Mouse (Mus musculus): ENCODE data around the gene Bcam. TPM values are rescaled to one million over a fixed set of nuclear protein-coding genes. Genes with fewer than 3 reads are reported as not detected.

Bcam gene
- polyA plus RNA-seq, 1 experiment from 2014 or later, result 9.3 TPM

- no peak overlapping the region for H3K4me3 ChIP-seq (ENCODE audit: low read depth, low read length)
Measured at GRCm38 (mm10) chr7:19751070-19751383, 19.8 kb downstream of the Bcam start.

DNA sequence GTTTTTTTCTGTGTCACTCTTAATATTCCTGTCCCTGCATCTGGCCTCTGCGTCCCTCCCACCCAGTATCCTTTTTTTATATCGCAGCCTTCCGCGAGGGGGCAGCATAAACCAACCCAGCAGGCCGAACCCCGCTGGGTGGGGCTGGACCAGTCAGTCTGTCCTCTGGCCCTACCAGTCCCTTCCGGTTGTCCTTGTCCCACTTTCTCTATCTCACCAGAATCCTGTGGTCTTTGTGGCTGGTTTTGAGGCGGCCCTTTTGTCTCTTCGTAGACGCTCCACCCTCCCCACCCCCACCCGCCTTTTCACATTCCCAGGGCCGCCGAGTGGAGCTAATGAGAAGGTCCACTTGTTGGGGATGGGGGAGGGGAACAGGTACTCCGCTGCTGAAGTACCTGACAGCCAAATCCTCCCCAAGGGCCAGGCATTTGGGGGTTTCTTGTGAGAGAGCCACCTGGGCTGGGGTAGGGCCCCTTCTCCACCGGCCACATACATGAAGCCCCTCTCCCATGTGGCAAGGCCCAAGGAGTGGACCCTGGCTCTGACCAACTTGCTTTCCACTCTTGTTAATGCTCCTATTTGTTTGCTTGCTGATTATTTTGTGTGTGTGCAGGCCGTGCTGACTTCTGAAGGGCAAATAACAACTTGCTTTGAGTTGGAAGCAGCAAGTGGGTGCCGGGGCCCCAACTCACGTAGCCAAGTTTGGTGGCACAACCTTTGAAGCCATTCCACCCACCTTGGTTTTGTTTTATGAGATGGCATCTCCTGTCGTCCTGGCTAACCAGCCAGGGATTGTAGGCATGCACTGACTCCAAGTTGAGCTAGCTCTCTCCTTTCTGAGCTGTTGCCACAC is 20.4 kb downstream of the Bcam start, which contains the start of gene Nectin2:
Gene Nectin2 (minus strand): TSS at position 267 of the 853 bp plus-strand sequence.
- peak; percentile 57 for ATAC-seq (ENCODE audit: low read depth)
- Histone ChIP-seq H3K36me3 (ENCODE audit: control insufficient read depth, insufficient read depth, low read length) (no peaks in the 10 kb centered on the region), H3K27ac (ENCODE audit: low read depth, low read length) (peak within 1 kb of the TSS; percentile 78), H3K4me2 (ENCODE audit: low read depth, low read length) (peak within 1 kb of the TSS; percentile 68), H3K9ac (replicated peaks; ENCODE audit: low read depth, low read length) (peak within 1 kb of the TSS; percentile 86), H3K4me3 (ENCODE audit: low read depth, low read length) (peak within 1 kb of the TSS; percentile 82), H3K9me3 (ENCODE audit: control insufficient read depth, low read length) (no peaks in the 10 kb centered on the region), H3K27me3 (ENCODE audit: control insufficient read depth, insufficient read depth, low read length) (no peaks in the 10 kb centered on the region), H3K4me1 (ENCODE audit: control insufficient read depth, insufficient read depth, low read length) (peaks cover 19% of the 10 kb centered on the region)
- 17% methylated on average over 19 of the region's 19 CpGs for WGBS

More at GRCm38 (mm10) chr7:19751070-19751383, 19.8 kb downstream of the Bcam start:
- no peaks in the 10 kb centered on the region for H3K36me3 ChIP-seq (ENCODE audit: control insufficient read depth, insufficient read depth, low read length)
- 56% methylated on average over 4 of the region's 4 CpGs for WGBS
- no peak overlapping the region for H3K27ac ChIP-seq (ENCODE audit: low read depth, low read length)
- no peak for ATAC-seq (ENCODE audit: low read depth)
- no peaks in the 10 kb centered on the region for H3K27me3 ChIP-seq (ENCODE audit: control insufficient read depth, insufficient read depth, low read length)
- H3K4me1 ChIP-seq (ENCODE audit: control insufficient read depth, insufficient read depth, low read length), result peaks cover 19% of the 10 kb centered on the region
- no peak overlapping the region for H3K4me2 ChIP-seq (ENCODE audit: low read depth, low read length)
- H3K9me3 ChIP-seq (ENCODE audit: control insufficient read depth, low read length), result no peaks in the 10 kb centered on the region
- H3K9ac ChIP-seq (replicated peaks; ENCODE audit: low read depth, low read length), result no peak overlapping the region

DNA sequence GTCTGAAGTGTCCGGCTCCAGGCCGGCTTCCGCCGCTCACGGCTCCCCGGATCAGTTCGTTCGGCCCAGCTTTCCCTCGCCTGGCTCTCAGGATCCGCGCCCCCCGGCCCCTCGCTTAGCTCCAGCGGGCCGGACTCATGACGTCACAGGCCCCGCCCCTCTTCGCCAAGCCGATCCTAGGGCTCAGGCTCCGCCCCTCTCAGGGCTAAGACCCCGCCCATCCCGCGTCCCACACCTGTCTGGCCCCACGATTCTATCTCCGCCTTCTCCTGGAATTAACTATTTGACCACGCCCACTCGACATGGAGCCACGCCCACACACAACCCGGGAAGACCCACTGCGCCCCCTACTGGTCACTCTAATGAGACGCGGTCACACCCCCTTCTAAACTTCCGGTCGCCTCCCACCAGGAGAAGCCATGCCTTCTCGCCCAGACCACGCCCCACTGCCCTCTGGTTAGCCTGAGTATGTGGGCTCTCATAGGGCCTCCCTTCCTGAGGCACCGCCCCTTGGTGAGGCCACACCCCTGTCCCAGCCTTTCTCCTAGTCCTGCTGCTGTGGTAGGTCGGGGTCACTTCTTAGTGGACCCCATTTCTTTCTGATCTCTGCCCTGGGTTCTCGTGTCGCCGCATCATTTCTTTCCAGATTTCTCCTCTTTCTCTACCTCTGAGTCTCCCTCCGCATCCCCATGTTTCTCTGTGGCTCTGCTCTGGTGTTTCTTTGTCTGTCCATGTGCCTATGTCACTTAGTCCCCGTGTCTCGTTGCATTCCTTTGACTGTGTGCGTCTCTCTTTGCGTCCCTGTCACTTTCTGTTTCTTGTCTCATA is 21.2 kb downstream of the Bcam start:
- ATAC-seq (ENCODE audit: low read depth), result peak; percentile 93

GRCm38 (mm10) chr7:19748219-19749195 is 22.3 kb downstream of the Bcam start:
- peak overlapping the region; percentile 78 for H3K27ac ChIP-seq (ENCODE audit: low read depth, low read length)
- peak; percentile 35 for ATAC-seq (ENCODE audit: low read depth)
- H3K36me3 ChIP-seq (ENCODE audit: control insufficient read depth, insufficient read depth, low read length), result 0 out of 2 replicates have a peak, but pooled peaks cover 3% of the 10 kb centered on the region
- no peaks in the 10 kb centered on the region for H3K9me3 ChIP-seq (ENCODE audit: control insufficient read depth, low read length)
- H3K9ac ChIP-seq (replicated peaks; ENCODE audit: low read depth, low read length), result peak overlapping the region; percentile 86
- H3K4me3 ChIP-seq (ENCODE audit: low read depth, low read length), result peak overlapping the region; percentile 82
- 1% methylated on average over 29 of the region's 32 CpGs for WGBS
- H3K27me3 ChIP-seq (ENCODE audit: control insufficient read depth, insufficient read depth, low read length), result no peaks in the 10 kb centered on the region
- H3K4me2 ChIP-seq (ENCODE audit: low read depth, low read length), result peak overlapping the region; percentile 68
- H3K4me1 ChIP-seq (ENCODE audit: control insufficient read depth, insufficient read depth, low read length), result peaks cover 23% of the 10 kb centered on the region

More for the DNA sequence above, 21.2 kb downstream of the Bcam start:
- WGBS, result under 1% methylated on average over 39 of the region's 46 CpGs
- peak overlapping the region; percentile 86 for H3K9ac ChIP-seq (replicated peaks; ENCODE audit: low read depth, low read length)
- no peaks in the 10 kb centered on the region for H3K27me3 ChIP-seq (ENCODE audit: control insufficient read depth, insufficient read depth, low read length)
- H3K9me3 ChIP-seq (ENCODE audit: control insufficient read depth, low read length), result no peaks in the 10 kb centered on the region
- peaks cover 23% of the 10 kb centered on the region for H3K4me1 ChIP-seq (ENCODE audit: control insufficient read depth, insufficient read depth, low read length)
- peak overlapping the region; percentile 78 for H3K27ac ChIP-seq (ENCODE audit: low read depth, low read length)
- H3K36me3 ChIP-seq (ENCODE audit: control insufficient read depth, insufficient read depth, low read length), result no peaks in the 10 kb centered on the region
- H3K4me3 ChIP-seq (ENCODE audit: low read depth, low read length), result peak overlapping the region; percentile 82
- peak overlapping the region; percentile 68 for H3K4me2 ChIP-seq (ENCODE audit: low read depth, low read length)

- no peak for ATAC-seq (ENCODE audit: low read depth)
Measured at GRCm38 (mm10) chr7:19747420-19748218, 23.2 kb downstream of the Bcam start.

GRCm38 (mm10) chr7:19746426-19747201 is 24.2 kb downstream of the Bcam start:
- peak overlapping the region; percentile 25; the same call in 1 of the 2 replicates for H3K9ac ChIP-seq (replicated peaks; ENCODE audit: low read depth, low read length)
- H3K27ac ChIP-seq (ENCODE audit: low read depth, low read length), result no peak overlapping the region
- ATAC-seq (ENCODE audit: low read depth), result no peak
- H3K4me1 ChIP-seq (ENCODE audit: control insufficient read depth, insufficient read depth, low read length), result peaks cover 23% of the 10 kb centered on the region
- H3K27me3 ChIP-seq (ENCODE audit: control insufficient read depth, insufficient read depth, low read length), result no peaks in the 10 kb centered on the region
- no peaks in the 10 kb centered on the region for H3K9me3 ChIP-seq (ENCODE audit: control insufficient read depth, low read length)
- H3K4me2 ChIP-seq (ENCODE audit: low read depth, low read length), result peak overlapping the region; percentile 21; the same call in 1 of the 2 replicates
- H3K4me3 ChIP-seq (ENCODE audit: low read depth, low read length), result no peak overlapping the region
- WGBS, result 39% methylated on average over 6 of the region's 6 CpGs
- H3K36me3 ChIP-seq (ENCODE audit: control insufficient read depth, insufficient read depth, low read length), result 0 out of 2 replicates have a peak, but pooled peaks cover 8% of the 10 kb centered on the region

More at GRCm38 (mm10) chr7:19747420-19748218, 23.2 kb downstream of the Bcam start:
- peak overlapping the region; percentile 68 for H3K4me2 ChIP-seq (ENCODE audit: low read depth, low read length)
- H3K4me1 ChIP-seq (ENCODE audit: control insufficient read depth, insufficient read depth, low read length), result peaks cover 23% of the 10 kb centered on the region
- H3K27me3 ChIP-seq (ENCODE audit: control insufficient read depth, insufficient read depth, low read length), result no peaks in the 10 kb centered on the region
- H3K36me3 ChIP-seq (ENCODE audit: control insufficient read depth, insufficient read depth, low read length), result 0 out of 2 replicates have a peak, but pooled peaks cover 8% of the 10 kb centered on the region
- no peak overlapping the region for H3K27ac ChIP-seq (ENCODE audit: low read depth, low read length)
- no peaks in the 10 kb centered on the region for H3K9me3 ChIP-seq (ENCODE audit: control insufficient read depth, low read length)
- H3K9ac ChIP-seq (replicated peaks; ENCODE audit: low read depth, low read length), result no peak overlapping the region
- WGBS, result 5% methylated on average over 25 of the region's 25 CpGs
- H3K4me3 ChIP-seq (ENCODE audit: low read depth, low read length), result peak overlapping the region; percentile 82

DNA sequence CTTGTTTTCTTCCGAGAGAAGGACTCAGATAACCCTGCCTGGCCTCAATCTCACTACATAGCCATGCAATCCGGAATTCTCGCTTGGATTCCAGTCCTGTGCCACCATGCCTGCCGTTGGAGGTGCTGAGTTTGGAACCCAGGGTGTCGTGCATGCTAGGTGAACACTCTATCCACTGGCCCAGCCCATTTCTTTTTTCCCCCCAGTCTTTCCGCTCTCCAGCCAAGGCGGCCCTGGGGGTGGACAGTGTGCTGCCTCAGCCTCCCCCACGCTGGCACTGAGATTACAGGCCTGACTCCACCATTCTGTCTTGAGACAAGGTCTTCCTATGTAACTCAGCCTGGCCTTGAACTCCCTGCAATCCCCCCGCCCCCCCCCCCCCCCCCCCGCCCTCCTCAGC is 24.8 kb downstream of the Bcam start:
- no peak overlapping the region for H3K4me3 ChIP-seq (ENCODE audit: low read depth, low read length)
- H3K27ac ChIP-seq (ENCODE audit: low read depth, low read length), result no peak overlapping the region
- H3K9me3 ChIP-seq (ENCODE audit: control insufficient read depth, low read length), result no peaks in the 10 kb centered on the region
- WGBS, result 89% methylated on average over 9 of the region's 10 CpGs
- H3K36me3 ChIP-seq (ENCODE audit: control insufficient read depth, insufficient read depth, low read length), result 0 out of 2 replicates have a peak, but pooled peaks cover 8% of the 10 kb centered on the region
- no peak for ATAC-seq (ENCODE audit: low read depth)
- no peak overlapping the region for H3K9ac ChIP-seq (replicated peaks; ENCODE audit: low read depth, low read length)
- H3K27me3 ChIP-seq (ENCODE audit: control insufficient read depth, insufficient read depth, low read length), result no peaks in the 10 kb centered on the region
- H3K4me2 ChIP-seq (ENCODE audit: low read depth, low read length), result no peak overlapping the region
- peaks cover 23% of the 10 kb centered on the region for H3K4me1 ChIP-seq (ENCODE audit: control insufficient read depth, insufficient read depth, low read length)
